Mouse (Mus musculus) neutrophil, adult 5-6 weeks (primary cell): ENCODE data around the gene Golt1a. TPM values are rescaled to one million over a fixed set of nuclear protein-coding genes. Genes with fewer than 3 reads are reported as not detected.

Experiments used
- ATAC-seq: fragments of 151-379, 151-347 bp; 2 replicates; pipeline ENCODE4 v1.8.0; 2017; ENCODE audit warnings: mild to moderate bottlenecking, moderate TSS enrichment; ENCODE audit not compliant: insufficient number of reproducible peaks, poor library complexity, low FRiP score, severe bottlenecking; ENCODE audit errors: extremely low read depth
- total RNA-seq: library from RNA; stranded (forward); fragments of 200-1000 nt; gene quantifications from 2 replicates; pipeline ENCODE4 v1.2.3, GENCODE M21; 2017

Golt1a gene
- not detected in 2 replicates for total RNA-seq

DNA sequence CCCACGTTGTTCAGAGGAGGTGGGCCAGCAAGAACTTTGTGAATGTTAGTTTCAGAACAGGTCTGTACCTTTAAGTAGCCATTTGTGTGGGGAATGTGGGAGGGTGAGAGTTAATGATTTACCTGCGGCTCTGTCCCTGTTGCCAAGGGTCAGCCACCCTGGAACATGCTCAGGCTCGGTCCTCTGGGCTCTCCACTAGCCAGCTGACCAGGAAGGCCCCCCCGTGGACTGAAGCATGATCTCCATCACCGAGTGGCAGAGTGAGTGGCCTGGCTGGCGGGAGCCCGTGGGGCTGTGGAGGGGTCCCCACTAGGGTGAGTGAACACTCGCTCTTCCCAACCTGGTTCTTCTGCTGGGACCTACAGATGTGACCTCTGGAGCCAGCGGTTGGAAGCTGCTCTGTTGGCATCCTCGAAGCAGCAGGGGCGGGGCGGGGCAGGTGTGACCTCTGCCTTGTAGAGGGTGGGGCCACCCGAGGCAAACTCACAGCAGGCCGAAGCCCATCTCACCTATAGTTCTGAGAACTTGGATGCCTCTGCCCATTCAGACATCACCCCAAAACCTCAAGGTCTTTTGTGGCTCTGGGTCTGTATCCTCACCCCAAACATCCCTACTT is at the start of gene Golt1a:
Golt1a (plus strand) TSS at position 149 of the 616 bp plus-strand sequence.
- no peak for ATAC-seq

- ATAC-seq, result no peak
Observed at GRCm38 (mm10) chr1:133262628-133263027, 47.0 kb upstream of the Golt1a start.

DNA sequence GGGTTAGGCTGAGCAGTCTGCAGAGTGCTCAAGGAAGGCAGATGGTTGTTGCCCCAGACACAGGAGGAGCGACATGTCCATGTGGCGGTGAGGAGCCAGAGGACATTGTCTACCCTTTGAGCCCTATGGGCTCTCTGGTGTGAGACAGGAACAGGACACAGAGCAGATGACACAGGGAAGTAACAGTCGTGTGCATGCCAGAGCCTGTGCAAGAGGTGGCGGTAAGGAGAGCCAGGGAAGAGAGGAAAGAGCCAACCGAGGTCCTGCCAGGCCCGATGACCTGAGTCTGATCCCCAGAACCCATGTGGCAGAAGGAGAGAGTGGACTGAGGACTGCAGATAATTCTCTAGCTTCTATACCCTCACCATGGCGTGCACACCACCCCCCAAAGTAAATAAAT is 46.5 kb upstream of the Golt1a start:
- ATAC-seq, result no peak

- ATAC-seq, result no peak
Observed at GRCm38 (mm10) chr1:133264367-133264766, 45.2 kb upstream of the Golt1a start.

- no peak for ATAC-seq
Observed at GRCm38 (mm10) chr1:133265114-133265766, 44.4 kb upstream of the Golt1a start.

GRCm38 (mm10) chr1:133267094-133267493 is 42.5 kb upstream of the Golt1a start:
- ATAC-seq, result no peak

GRCm38 (mm10) chr1:133267813-133268492 is 41.6 kb upstream of the Golt1a start:
- no peak for ATAC-seq

GRCm38 (mm10) chr1:133268503-133268902 is 41.1 kb upstream of the Golt1a start:
- no peak for ATAC-seq

DNA sequence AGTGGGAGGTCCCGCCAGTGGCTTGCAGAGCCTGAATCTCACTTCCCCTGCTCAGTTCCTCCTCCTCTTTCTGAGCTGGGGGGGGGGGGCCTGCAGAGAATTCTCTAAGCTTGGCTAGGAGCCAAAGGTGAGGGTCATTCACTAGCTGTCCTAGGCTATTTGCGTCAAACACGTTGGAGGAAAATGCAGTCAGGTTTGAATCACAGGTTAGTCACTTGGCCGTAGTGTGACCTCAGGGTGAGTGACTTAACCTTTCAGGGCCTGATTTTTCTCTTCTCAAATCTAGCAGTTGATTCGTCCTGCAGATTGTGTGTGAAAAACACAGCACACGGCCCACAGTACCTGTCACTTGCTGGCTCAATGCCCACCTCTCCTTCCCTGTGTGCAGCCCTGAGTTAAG is 39.3 kb upstream of the Golt1a start:
- ATAC-seq, result no peak

DNA sequence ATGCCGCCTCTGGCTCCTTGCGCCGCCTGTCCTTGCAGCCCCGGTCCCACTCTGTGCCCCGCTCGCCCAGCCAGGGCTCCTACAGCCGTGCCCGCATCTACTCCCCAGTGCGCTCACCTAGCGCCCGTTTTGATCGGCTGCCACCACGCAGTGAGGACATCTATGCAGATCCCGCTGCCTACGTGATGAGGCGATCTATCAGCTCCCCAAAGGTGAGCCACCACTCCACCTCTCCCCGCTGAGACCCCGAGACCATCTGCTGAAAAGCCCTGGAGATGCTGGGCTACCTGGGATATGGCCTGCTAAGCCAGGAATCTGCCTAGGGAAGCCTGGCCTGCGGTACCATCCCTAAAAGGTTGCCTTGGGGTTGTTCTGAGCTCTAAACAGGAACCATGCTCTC is 35.4 kb upstream of the Golt1a start:
- no peak for ATAC-seq

DNA sequence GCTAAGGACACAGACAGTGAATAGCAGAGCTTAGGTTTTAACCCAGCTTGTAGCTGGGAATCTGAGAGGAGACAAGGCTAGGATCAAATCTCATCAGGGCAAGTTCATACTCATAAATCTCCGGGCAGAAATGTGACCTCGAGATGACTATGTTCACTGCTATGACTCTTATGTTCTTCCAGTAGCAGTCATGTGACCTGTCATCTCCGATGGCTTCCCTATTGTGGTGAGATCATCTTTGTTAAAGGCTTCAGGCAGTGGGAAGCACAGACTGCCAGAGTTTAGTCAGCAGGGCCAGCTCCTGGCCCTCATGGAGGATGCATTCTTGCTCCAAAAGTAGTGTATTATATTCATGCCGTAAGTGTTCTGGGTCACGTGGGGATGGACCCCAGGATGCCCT is 32.6 kb upstream of the Golt1a start:
- no peak for ATAC-seq

GRCm38 (mm10) chr1:133278539-133278938 is 31.1 kb upstream of the Golt1a start:
- no peak for ATAC-seq

- ATAC-seq, result no peak
Observed at GRCm38 (mm10) chr1:133278946-133279631, 30.5 kb upstream of the Golt1a start.

GRCm38 (mm10) chr1:133279632-133280093 is 29.9 kb upstream of the Golt1a start:
- ATAC-seq, result no peak

DNA sequence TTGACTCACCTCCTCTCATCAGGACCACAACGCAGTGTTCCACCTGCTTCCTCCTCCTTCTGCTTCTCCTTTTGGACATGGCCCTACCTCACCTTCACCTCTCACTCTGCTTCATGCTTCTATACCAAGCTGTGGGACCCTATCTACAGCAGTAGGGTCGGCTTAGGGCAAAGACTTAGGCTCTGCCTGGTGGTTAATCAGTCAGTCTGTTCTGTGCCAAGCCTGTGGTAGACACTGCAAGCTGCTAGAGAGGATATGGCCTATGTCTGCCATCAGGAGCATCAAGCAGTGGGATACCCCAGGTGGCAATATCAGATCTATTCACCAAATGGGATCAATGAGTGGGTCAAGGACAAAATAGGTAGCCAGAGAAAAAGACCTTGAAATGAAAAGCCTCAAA is 29.1 kb upstream of the Golt1a start:
- ATAC-seq, result no peak

DNA sequence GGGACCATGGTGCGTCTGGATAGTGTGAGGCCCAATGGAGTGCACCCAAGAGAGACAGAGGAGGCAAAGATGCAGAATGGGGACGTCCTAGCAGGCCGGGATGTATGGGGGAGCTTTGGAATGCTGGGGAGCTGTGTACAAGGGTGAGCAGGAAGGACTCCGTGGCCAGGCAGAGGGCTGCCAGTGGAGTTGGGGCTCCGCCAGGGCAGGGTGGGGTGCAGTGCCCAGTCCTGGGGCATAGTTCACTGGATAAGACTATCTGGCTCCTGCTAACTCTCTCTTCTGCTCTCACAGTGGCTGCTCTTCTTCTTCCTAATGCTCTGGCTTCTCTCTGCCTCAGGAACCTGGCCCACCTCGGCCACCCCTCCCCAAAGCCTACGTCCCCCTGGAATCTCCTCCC is 23.7 kb upstream of the Golt1a start:
- no peak for ATAC-seq

GRCm38 (mm10) chr1:133287051-133287450 is 22.5 kb upstream of the Golt1a start:
- ATAC-seq, result no peak

DNA sequence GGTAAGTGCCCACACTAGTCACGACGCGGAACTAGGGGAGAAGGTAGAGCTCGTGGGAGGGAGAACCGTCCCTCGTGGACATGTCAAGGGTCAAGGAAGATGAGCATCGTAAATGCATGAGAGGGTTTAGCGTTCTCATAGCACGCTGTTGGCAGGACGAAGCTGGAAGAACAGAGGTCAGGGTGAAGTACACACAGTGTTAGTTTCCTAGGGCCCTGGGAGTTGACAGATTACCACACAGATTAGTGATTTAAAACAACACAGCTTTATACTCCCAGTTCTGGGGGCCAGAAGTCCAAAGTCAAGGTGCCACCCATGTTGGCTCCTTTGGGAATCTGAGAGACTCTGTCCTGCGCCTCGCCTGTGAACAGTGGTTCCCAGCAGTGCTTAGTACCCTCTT is 21.7 kb upstream of the Golt1a start:
- ATAC-seq, result no peak

GRCm38 (mm10) chr1:133291888-133292287 is 17.7 kb upstream of the Golt1a start:
- no peak for ATAC-seq

GRCm38 (mm10) chr1:133292608-133293007 is 17.0 kb upstream of the Golt1a start:
- ATAC-seq, result no peak
